Mouse (Mus musculus) kidney, adult 9 months (tissue): ENCODE measurements around the gene A230050P20Rik.

Source experiments
- DNase-seq: peaks from one replicate; pipeline ENCODE4 v3.0.0; 2022

The A230050P20Rik gene

DNA sequence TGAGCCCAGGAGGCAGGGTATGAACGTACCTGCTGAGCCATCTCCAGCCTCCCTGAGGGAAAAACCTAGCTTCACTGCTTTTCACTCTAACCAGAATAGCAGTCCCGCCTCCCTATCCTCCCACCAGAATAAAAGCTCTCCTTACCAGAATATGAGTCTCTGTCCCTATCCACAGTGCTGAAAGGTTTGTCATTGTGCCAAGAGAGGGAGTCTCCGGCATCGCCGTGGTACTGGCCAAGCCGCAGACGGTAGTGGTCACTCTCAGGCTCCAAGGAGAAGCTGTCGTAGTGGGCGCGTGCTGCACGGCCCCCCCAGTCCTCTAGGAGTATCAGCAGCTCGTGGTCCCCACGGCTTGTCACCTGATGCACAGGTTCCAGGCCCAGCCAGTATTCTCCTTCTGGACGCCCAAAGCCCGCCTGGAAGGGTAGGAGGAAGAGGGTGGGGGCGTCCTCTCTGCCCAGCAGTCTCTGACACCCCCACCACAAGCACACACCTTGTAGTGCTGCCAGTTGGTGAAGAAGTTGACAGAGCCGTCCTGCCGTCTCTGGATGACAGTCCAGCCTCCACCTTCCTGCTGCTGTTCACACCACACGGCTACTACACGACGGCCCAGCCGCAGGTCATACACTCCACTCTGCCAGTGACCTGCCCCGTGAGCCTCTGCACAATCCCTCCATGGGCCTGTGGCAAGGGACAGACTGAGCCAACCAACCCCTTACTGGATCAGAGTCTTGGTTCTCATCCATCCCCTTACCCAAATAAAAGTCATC, 6.8 kb downstream of the A230050P20Rik start:
- no peak for DNase-seq

DNA sequence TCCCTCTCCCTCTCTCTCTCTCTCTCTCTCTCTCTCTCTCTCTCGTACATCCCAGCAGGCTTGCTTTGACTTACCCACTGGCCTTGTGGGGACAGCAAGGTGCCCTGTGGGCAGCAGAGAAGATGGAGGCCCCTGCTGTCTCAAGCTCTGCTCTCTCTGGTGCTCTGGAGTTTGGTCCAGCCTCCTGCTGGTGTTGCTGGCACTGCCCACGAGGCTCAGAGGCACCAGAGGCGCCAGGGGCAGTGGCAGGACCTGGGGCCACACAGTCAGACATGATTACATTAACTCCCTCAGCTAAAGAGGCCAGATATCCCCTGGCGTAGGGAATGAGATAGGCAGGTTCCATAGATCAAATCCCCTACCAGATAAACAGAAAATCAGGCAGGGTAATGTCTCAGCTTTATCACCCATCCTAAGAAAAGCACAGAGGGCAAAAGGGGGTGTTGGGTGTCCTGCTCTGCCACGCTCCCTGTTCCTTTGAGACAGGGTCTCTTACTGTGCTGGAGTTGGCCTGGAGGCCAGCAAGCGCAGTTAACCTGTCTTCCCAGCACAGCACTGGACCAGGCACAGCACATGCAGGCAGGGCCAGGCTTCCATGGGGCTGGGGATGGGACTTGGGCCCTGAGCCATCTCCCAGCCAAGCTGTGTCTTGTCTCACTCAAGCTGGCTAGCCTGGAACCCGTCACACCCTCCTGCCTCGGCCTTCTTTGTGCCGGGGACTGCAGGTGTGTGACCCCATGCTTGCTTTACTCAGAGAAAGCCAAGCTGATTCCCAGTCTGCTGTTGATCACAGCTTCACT, 8.1 kb downstream of the A230050P20Rik start:
- no peak for DNase-seq

DNA sequence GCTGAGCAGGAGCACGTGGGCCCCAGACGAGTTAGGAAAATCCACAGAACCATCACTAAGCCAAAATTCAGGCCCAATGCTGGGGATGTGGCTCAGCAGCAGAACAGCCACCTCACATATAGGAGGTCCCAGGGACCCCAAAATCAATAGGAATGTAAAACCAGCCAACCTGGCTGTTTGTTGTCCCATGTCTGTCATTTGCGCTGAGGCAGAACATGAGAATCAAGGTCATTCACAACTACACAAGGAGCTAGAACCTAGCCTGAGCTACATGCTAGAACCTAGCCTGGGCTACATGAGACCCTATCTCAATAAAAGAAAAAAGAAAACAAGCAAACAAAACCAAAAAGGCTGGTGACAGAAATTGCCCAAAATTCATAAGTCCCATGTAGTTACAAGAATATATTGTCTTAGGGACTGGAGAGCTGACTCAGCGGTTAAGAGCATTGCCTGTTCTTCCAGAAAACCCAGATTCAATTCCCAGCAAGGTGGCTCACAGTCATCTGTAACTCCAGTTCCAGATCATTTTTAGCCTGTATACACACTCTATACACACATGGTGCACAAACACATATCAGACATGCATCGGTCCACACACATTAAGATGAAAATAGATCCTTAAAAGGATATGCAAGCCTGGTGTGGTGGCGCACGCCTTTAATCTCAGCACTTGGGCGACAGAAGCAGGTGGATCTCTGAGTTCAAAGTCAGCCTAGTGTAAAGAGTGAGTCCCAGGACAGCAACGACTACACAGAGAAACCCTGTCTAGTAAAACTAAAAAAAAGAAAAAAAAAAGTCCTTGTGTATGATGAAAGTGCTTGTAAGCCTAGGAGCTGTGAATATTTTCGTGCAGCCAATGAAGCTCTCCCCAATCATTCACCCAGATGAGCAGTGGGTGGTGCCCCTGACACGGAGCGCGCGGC, 8.9 kb downstream of the A230050P20Rik start:
- DNase-seq, result peak; percentile 49

DNA sequence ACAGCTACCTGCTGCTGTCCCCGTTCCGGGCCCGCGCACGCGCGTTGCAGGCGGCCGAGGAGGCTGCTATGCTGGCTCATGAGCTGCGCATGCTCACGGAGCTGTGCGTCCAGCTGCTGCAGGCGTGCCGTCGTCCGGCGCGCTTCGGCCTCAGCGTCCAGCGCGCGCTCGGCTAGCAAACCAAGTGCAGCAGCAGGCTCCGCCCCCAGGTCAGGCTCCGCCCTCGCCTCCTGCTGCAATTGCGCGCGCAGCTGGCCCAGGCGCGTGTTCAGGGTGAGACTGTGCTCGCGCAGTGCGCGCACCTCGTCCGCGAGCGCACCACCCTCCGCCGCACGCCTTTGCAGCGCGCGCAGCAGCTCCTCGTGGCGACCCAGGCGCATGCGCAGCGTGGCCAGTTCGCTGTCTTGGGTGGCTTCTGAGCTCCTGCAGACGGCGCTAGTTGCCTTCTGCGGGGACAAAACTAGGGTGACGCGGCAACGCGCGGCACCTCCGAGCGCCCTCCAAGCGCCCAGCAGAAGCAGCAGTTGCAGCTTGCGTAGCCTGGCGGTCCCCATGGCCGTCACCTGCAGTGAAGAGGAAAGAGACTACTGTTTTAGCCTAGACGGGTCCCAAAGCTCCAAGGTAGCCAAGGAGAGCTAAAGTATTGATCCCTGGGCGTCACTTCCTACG, 9.7 kb downstream of the A230050P20Rik start:
- peak; percentile 100 for DNase-seq

DNA sequence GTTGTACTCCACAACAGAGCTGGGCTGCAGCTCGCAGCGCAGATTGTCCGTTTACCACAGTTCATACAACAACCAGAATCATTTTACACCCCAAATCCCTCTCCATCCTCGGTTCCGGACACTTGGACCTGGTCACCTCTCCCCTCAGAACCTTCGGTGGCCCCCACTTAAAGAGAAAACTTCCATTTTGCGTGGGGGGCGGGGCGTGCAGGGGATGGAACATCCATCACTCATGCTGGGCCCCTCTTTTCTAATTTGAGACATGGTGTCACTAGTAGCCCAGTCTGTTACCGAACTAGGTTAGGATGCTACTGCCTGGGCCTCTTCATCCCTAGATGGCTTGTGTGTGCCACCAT, 10.2 kb downstream of the A230050P20Rik start:
- no peak for DNase-seq

DNA sequence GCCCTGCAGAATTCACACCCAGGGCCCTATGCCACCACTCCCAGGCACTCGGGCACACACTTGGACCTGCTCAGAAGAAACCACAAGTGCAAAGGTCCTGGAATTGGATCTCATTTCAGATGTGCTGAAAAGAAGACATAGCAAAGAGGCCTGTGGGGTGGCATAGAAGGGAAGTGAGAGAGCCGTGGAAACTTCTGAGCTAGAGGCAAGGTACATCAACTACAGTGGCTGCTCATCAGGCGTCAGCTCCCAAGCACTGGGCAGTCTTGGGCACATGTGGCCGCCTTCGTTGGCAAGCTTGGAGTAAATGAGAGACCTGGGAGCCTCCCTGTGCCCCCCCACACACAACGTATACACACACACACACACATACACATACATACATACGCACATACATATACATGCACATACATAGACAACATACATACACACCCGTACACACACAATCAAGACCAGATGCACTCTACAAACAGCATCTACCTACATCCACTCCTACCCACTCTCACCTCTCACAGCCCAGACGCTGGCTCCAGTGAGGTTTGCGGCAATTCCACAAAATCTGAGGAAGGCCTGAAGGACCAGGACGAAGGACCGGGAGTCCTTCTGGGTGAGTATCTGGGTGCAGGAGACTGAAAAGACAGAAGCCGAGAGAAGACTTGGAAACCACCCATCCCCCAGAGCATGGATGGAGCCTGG, 10.8 kb downstream of the A230050P20Rik start, which contains the start of gene Angptl6:
TSS of gene Angptl6 (minus strand) at position 631 of the 696 bp plus-strand sequence.
- no peak for DNase-seq

DNA sequence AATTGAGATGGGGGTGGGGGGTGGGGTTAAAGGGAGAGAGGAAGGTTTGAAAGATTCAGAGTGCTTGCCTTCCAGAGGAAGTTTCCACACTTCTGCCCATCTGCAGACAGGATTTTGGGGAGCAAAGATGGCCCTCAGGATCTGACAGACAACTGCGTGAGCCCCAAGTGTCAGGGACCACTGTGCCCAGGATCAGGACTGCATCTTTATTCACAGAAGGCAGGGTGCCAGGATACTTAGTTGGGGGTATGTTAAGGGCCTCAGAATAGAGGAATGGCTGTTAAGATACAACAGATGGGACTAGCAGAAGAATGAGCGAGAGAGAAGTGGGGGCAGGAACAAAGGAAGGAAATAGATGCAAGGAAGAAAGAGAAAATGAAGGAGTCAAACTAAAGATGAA, 18.1 kb downstream of the A230050P20Rik start:
- no peak for DNase-seq

DNA sequence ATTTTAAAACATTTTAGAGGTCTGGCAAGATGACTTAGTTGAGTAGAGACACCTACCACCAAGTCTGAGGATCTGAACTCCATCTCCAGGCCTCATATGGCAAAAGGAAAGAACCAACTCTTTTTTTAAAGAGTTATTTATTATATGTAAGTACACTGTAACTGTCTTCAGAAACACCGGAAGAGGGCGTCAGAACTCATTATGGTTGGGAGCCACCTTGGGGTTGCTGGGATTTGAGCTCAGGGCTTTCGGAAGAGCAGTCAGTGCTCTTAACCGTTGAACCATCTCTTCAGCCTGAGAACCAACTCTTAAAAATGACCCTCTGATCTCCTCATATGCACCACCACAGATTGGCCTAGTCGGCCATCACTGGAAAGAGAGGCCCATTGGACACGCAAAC, 18.7 kb downstream of the A230050P20Rik start:
- no peak for DNase-seq

DNA sequence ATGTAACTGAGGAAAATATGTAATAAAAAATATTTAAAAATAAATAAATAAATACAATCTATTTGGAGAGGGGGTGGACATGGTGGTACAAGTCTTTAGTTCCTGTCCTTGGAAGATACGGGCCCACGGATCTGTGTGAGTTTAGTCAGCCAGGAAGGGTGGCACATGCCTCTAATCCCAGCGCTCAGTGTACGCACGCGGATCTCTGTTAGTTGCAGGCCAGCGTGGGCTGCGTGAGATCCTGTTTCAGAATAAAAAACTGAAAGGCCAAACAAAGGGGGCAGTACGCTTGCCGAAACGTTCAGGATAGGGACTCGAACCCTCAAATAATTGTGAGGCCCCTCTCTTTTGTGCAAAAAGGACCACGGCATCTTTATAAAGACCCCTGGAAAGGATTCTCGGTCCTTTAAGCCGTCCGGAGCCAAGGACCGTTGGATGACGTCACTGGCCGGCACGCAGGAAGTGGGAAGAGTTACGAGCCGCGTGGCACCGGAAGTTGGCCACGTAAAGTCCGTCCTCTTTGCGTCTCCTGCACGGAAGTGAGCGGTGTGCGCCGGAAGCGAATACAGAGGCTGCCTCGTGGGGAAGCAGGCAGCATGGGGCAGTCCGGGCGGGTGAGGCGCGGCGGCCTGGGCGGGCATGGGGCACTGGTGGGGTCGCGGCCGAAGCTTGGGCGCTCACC, 19.4 kb downstream of the A230050P20Rik start, which contains the start of gene Ppan:
TSS of gene Ppan (plus strand) at position 472 of the 682 bp plus-strand sequence.
- peak; percentile 97 for DNase-seq

DNA sequence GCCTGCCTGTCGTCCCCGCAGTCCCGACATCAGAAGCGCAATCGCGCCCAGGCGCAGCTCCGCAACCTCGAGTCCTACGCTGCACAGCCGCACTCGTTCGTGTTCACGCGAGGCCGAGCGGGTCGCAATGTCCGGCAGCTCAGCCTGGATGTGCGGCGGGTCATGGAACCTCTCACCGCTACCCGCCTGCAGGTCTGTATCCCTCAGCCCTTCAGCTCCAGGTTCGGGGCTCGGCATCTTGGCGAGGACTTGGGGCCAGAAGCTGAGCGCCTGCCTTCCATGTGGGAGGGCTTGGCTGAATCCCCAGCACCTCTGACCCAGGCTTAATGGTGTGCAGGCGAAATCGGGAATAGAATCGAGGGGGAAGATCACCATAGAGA, 19.9 kb downstream of the A230050P20Rik start:
- no peak for DNase-seq

DNA sequence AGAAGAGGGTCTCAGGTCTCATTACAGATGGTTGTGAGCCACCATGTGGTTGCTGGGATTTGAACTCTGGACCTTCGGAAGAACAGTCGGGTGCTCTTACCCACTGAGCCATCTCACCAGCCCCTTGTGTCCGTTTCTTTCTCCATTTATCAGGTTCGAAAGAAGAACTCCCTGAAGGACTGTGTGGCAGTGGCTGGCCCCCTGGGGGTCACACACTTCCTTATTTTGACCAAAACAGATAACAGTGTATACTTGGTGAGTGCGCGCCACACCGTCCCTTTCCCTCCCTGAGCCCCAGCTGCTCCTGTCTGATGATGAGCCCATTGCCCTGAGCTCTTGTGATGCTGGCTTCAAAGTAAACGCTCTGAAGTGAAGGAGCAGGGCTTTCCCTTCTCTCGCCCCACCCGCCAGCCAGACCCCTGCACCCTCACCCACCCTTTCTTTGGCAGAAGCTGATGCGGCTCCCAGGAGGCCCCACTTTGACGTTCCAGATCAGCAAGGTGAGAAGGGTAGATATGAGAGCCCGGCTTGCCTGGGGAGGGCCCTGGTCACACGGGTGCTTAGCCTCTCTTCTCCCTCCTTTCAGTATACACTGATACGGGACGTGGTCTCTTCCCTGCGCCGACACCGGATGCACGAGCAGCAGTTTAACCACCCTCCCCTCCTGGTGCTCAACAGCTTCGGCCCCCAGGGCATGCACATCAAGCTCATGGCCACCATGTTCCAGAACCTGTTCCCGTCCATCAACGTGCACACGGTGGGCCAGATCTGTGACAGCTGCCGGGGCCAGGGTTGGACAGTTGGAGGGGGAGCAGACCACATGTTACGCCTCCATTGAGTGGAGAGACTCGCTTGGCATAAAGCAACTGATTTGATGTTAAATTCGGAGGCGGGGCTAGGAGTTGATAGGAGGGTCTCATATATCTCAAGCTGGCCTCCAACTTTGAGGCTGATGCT, 21.0 kb downstream of the A230050P20Rik start:
- DNase-seq, result no peak

DNA sequence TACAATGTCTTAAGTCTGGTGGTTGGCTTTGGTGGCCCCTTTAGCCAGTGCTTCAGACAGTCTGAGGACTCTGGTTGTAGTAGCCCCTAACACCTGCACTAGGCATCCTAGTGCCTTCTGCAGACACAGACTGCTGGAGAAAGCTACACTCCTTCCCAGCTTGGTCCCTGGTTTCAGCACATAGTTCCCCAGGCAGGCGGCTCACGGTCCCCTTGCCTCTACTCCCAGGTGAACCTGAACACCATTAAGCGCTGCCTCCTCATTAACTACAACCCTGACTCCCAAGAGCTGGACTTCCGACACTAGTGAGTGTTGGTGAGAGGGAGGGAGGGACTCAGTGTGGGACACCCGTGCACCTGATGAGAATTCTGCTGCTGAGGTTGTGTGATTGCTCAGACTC, 22.0 kb downstream of the A230050P20Rik start:
- no peak for DNase-seq

DNA sequence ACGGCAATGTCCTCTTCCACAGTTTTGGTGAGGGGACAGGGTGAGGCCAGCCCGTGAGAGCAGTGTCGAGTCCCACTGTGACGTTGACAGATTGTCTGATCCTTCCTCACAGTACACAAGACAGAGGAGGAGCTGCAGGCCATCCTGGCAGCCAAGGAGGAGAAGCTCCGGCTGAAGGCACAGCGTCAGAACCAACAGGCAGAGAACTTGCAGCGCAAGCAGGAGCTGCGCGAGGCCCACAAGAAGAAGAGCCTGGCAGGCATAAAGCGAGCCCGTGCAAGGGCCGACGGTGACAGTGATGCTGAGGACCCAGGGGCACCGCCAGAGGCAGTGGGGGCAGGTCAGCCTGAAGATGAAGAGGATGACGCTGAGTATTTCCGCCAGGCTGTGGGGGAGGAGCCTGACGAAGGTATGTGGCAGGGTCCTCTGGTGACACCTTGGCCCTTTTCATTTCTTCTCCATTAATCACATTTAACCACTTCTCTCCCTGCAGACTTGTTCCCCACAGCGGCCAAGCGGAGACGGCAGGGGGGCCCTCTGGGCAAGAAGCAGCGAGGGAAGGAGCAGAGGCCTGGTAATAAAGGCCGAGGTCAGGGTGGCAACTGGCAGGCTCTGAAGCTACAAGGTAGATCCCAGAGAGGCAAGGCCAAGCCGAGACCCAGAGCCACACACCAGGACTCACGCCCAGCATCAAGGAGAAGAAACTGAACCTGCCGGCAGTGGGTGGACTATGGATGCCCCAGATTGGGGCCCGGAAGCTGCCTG, 23.1 kb downstream of the A230050P20Rik start:
- DNase-seq, result no peak

DNA sequence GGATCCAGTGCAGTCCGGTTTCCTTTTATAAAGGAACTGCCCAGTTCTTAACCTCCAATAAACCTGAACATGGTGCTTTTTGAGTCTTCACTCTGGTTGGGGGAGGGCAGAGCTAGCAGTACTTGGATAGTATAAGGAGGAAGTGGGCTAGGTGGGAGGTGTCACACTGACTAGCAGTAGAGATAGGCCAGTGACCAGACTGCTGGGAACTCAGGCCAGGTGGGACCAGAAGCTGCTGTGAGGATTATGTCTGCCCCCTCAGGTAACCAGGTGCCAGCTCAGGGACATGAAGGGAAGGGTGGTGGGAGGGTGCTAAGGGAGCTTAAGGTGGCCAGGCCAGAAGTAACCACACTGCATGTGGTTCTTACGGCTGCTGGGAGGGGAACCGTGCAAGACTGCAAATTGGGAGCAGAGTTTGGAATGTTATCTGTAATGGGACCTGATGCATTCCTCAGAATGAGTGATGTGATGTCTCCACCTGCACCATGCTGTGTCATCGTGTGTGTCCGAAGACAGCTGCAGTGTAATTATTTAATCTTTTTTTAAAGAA, 23.7 kb downstream of the A230050P20Rik start:
- no peak for DNase-seq

DNA sequence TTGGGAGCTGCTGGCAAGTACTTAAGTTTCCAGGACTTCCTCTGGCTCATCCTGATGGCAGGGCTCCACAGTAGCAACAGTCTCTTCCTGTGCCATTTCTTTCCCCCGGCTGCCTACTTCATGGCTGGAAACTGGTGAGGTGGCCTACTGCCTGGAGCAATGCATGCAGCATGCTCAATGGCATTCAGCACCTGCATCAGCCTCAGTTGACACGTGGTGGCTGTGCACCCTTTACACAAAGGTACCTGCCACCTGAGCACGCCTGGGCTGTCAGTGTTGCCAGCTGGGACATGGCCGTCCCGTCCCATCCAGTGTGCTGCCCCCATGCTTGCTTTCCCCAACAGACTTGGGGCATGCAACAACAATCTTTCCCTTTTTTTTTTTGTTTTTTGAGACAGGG, 24.6 kb downstream of the A230050P20Rik start:
- DNase-seq, result no peak

DNA sequence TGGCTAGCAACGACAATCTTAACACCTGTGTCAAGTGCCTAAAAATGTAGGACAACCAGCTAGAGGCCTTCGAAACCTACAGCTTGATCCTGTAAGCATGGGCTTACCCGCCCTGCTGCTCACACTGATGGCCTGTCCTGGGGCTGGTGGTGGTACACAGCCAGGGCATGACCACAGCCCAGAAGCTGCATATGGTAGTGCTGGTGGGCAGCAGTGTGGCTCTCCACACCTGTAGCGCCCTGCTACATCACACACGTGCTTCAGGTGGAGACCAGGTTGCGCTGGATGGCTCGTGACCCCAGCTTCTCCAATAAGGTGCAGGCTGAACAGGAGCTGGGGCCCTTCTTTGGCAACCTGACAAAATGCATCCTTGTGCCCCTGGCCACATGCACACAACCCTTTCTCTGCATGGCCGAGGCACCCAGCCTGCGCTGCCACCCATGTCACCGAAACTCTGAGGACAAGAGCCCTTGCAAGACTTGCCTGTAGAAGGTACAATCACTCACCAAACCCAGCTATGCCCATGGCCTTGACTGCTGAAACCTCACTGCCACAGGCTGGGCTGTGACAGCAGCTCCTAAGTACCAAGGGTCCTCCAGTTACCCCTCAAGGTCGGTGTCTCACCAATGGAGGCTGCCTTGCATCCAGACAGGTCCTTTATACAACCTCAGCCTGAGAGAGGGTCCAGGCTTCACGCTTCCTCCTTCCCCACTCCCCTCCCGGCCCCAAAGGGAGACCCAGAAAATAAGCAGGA, 25.3 kb downstream of the A230050P20Rik start:
- no peak for DNase-seq

DNA sequence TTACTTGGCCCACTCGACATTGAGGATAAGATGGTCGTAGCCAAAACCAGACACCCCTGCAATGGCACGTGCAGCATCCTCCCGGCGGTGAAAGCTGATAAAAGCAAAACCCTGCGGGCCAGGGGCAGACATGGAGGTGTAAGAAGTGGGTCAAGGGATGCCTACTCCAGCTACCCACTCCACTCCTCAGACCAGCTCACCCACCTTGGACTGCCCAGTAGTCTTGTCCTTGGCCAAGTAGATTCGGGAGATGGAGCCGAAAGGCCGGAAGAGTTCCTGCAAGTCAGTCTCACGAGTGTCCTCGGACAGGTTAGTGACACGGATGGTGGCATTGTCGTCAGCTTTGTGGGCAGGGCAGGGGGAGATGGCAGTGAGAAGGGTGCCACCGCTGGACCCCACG, 26.2 kb downstream of the A230050P20Rik start:
- DNase-seq, result no peak

DNA sequence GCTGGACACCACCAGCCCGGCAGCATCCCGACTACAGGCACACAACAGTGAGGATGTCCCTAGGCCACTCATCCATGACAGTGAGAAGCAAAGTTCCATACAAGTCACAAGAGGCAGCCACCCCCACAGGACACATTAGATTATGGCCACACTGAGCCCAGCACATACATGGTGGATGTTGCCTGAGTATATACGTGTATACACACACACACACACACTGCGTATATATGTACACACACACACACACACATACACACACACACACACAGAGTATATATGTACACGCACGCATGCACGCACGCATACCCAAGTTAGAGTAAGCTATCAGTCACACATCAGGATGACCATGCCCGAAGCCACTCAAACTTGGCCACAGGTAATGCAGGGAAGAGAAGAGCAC, 26.9 kb downstream of the A230050P20Rik start:
- no peak for DNase-seq
